Mouse (Mus musculus): ENCODE data around the gene Trrap. TPM values are rescaled to one million over a fixed set of nuclear protein-coding genes. Genes with fewer than 3 reads are reported as not detected.

Trrap gene
- polyA plus RNA-seq, 1 experiment from 2014 or later = 94.5 TPM

GRCm38 (mm10) chr5:144853931-144854330 lies 86.4 kb downstream of the Trrap start:
- Histone ChIP-seq H3K9ac (no peak overlapping the region), H3K4me2 (replicated peaks) (no peak overlapping the region), H3K36me3 (peaks cover 96% of the 10 kb centered on the region), H3K4me1 (no peaks in the 10 kb centered on the region), H3K9me3 (replicated peaks) (no peaks in the 10 kb centered on the region), H3K4me3 (no peak overlapping the region), H3K27me3 (no peaks in the 10 kb centered on the region), H3K27ac (no peak overlapping the region)
- ATAC-seq (ENCODE audit: low FRiP score) = no peak
- 96% methylated on average over 5 of the region's 5 CpGs for WGBS

GRCm38 (mm10) chr5:144855936-144856335 lies 88.4 kb downstream of the Trrap start:
- Histone ChIP-seq H3K4me3 (no peak overlapping the region), H3K27ac (no peak overlapping the region), H3K9ac (no peak overlapping the region), H3K36me3 (peaks cover 96% of the 10 kb centered on the region), H3K27me3 (no peaks in the 10 kb centered on the region), H3K9me3 (replicated peaks) (peaks cover 3% of the 10 kb centered on the region; the same call in 1 of the 2 replicates), H3K4me1 (no peaks in the 10 kb centered on the region), H3K4me2 (replicated peaks) (no peak overlapping the region)
- 80% methylated on average over 6 of the region's 6 CpGs for WGBS
- ATAC-seq (ENCODE audit: low FRiP score) = no peak

- Histone ChIP-seq H3K9me3 (replicated peaks) (peaks cover 5% of the 10 kb centered on the region; the same call in 1 of the 2 replicates), H3K27ac (no peak overlapping the region), H3K4me3 (no peak overlapping the region), H3K27me3 (no peaks in the 10 kb centered on the region), H3K4me2 (replicated peaks) (no peak overlapping the region), H3K36me3 (peaks cover 74% of the 10 kb centered on the region), H3K4me1 (no peaks in the 10 kb centered on the region), H3K9ac (no peak overlapping the region)
- 97% methylated on average over 15 of the region's 15 CpGs for WGBS
- no peak for ATAC-seq (ENCODE audit: low FRiP score)
These were observed 91.0 kb downstream of the Trrap start for GRCm38 (mm10) chr5:144858527-144858926.

- Histone ChIP-seq H3K36me3 (peaks cover 67% of the 10 kb centered on the region), H3K9me3 (replicated peaks) (peaks cover 5% of the 10 kb centered on the region; the same call in 1 of the 2 replicates), H3K27me3 (no peaks in the 10 kb centered on the region), H3K4me1 (no peaks in the 10 kb centered on the region), H3K27ac (no peak overlapping the region), H3K9ac (no peak overlapping the region), H3K4me3 (no peak overlapping the region), H3K4me2 (replicated peaks) (no peak overlapping the region)
- 97% methylated on average over 9 of the region's 9 CpGs for whole genome bisulfite sequencing
- no peak for ATAC-seq (ENCODE audit: low FRiP score)
These were observed 91.8 kb downstream of the Trrap start for GRCm38 (mm10) chr5:144859284-144859683.

GRCm38 (mm10) chr5:144860913-144861312 lies 93.4 kb downstream of the Trrap start:
- H3K27me3 ChIP-seq = no peaks in the 10 kb centered on the region
- H3K4me2 ChIP-seq (replicated peaks) = no peak overlapping the region
- peaks cover 5% of the 10 kb centered on the region; the same call in 1 of the 2 replicates for H3K9me3 ChIP-seq (replicated peaks)
- H3K27ac ChIP-seq = no peak overlapping the region
- WGBS = 97% methylated on average over 8 of the region's 8 CpGs
- H3K36me3 ChIP-seq = peaks cover 51% of the 10 kb centered on the region
- H3K4me3 ChIP-seq = no peak overlapping the region
- H3K4me1 ChIP-seq = no peaks in the 10 kb centered on the region
- ATAC-seq (ENCODE audit: low FRiP score) = no peak
- no peak overlapping the region for H3K9ac ChIP-seq

DNA sequence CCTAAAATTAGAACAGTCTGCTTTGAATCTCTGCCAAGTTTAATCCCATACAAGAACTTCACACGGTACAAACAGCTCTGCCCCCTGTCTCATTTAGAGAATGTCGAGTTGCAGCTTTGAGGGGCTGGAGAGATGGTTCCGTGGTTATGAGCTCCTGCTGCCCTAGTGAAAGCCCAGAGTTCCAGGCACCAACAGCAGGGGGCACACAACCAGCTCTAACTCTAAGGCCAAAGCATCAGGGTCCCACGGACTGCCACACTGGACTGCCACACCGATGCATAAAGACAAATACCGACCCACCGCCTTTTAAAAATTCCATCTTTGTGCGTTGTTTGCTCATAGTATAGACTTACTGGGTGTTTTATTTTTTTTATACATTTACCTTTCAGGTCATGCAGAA lies 99.4 kb downstream of the Trrap start:
- 86% methylated on average over 8 of the region's 8 CpGs for WGBS

GRCm38 (mm10) chr5:144869466-144869865 lies 101.9 kb downstream of the Trrap start:
- no peak overlapping the region for H3K4me3 ChIP-seq
- H3K9ac ChIP-seq = no peak overlapping the region
- ATAC-seq (ENCODE audit: low FRiP score) = no peak
- H3K36me3 ChIP-seq = no peaks in the 10 kb centered on the region
- no peaks in the 10 kb centered on the region for H3K9me3 ChIP-seq (replicated peaks)
- no peaks in the 10 kb centered on the region for H3K27me3 ChIP-seq
- H3K27ac ChIP-seq = no peak overlapping the region
- H3K4me2 ChIP-seq (replicated peaks) = no peak overlapping the region
- no peaks in the 10 kb centered on the region for H3K4me1 ChIP-seq
- 57% methylated on average over 7 of the region's 7 CpGs for WGBS

More for the DNA sequence above, 99.4 kb downstream of the Trrap start:
- H3K36me3 ChIP-seq = no peaks in the 10 kb centered on the region
- no peaks in the 10 kb centered on the region for H3K9me3 ChIP-seq (replicated peaks)
- no peak for ATAC-seq (ENCODE audit: low FRiP score)
- H3K27me3 ChIP-seq = no peaks in the 10 kb centered on the region
- no peaks in the 10 kb centered on the region for H3K4me1 ChIP-seq
- no peak overlapping the region for H3K27ac ChIP-seq
- no peak overlapping the region for H3K4me2 ChIP-seq (replicated peaks)
- H3K9ac ChIP-seq = no peak overlapping the region
- H3K4me3 ChIP-seq = no peak overlapping the region

DNA sequence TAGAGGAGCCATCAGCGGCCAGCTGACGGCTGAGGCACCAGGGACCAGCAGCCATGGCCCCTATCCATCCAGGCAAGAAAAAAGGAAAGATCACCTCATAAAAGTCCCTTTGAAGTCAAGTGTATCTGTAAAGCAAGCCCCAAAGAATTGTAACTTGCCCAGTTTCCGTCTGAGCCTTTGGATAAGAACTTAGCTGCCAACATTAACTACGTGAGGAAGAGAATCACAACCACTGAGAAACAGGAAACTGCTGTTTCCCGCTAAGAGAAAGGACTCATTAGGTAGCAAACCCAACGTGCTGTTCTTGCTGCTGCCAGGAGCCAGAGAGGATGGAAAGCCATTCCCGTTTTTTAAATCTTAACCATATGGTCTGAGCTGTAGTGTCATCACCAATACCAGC lies 103.2 kb downstream of the Trrap start:
- Histone ChIP-seq H3K27me3 (no peaks in the 10 kb centered on the region), H3K9ac (no peak overlapping the region), H3K4me2 (replicated peaks) (no peak overlapping the region), H3K9me3 (replicated peaks) (no peaks in the 10 kb centered on the region), H3K4me3 (no peak overlapping the region), H3K36me3 (no peaks in the 10 kb centered on the region), H3K4me1 (no peaks in the 10 kb centered on the region), H3K27ac (no peak overlapping the region)
- no peak for ATAC-seq (ENCODE audit: low FRiP score)
- 84% methylated on average over 7 of the region's 7 CpGs for WGBS

- Histone ChIP-seq H3K27me3 (no peaks in the 10 kb centered on the region), H3K9me3 (replicated peaks) (no peaks in the 10 kb centered on the region), H3K4me1 (no peaks in the 10 kb centered on the region), H3K36me3 (peaks cover 2% of the 10 kb centered on the region; the same call in 1 of the 2 replicates), H3K4me3 (no peak overlapping the region), H3K4me2 (replicated peaks) (no peak overlapping the region), H3K9ac (no peak overlapping the region), H3K27ac (no peak overlapping the region)
- no peak for ATAC-seq (ENCODE audit: low FRiP score)
- 97% methylated on average over 1 of the region's 1 CpGs for WGBS
These were observed 104.2 kb downstream of the Trrap start for GRCm38 (mm10) chr5:144871775-144872174.

- no peak for ATAC-seq (ENCODE audit: low FRiP score)
- H3K36me3 ChIP-seq = peaks cover 7% of the 10 kb centered on the region; the same call in 1 of the 2 replicates
- WGBS = 72% methylated on average over 5 of the region's 5 CpGs
- no peak overlapping the region for H3K4me3 ChIP-seq
- no peak overlapping the region for H3K4me2 ChIP-seq (replicated peaks)
- H3K9ac ChIP-seq = no peak overlapping the region
- H3K27me3 ChIP-seq = no peaks in the 10 kb centered on the region
- no peak overlapping the region for H3K27ac ChIP-seq
- H3K9me3 ChIP-seq (replicated peaks) = no peaks in the 10 kb centered on the region
- no peaks in the 10 kb centered on the region for H3K4me1 ChIP-seq
These were observed 104.8 kb downstream of the Trrap start for GRCm38 (mm10) chr5:144872326-144872725.

DNA sequence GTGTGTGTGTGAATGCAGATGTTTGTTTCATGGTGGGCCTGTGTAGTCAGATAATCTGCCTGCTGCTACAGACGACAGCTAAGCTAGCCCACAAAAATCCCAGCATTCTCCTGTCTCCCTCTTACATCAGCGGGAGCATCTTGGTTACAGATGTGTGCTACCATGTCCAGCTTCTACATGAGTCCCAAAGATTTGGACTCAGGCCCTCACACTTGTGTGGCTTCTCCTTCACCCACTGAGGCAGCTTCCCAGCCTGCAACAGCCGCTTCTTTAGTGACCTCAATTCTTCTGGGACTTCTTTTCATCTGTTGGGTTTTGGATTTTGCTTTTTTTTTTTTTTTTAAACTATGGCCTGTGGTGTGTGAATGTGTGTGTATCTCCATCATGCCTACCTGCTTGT lies 105.3 kb downstream of the Trrap start:
- ATAC-seq (ENCODE audit: low FRiP score) = no peak
- WGBS = 81% methylated on average over 3 of the region's 3 CpGs

GRCm38 (mm10) chr5:144875227-144875626 lies 107.7 kb downstream of the Trrap start:
- Histone ChIP-seq H3K4me3 (no peak overlapping the region), H3K4me2 (replicated peaks) (no peak overlapping the region), H3K9ac (no peak overlapping the region), H3K4me1 (no peaks in the 10 kb centered on the region), H3K27ac (no peak overlapping the region), H3K27me3 (no peaks in the 10 kb centered on the region), H3K9me3 (replicated peaks) (no peaks in the 10 kb centered on the region), H3K36me3 (peaks cover 30% of the 10 kb centered on the region)
- ATAC-seq (ENCODE audit: low FRiP score) = 0 out of 2 replicates have a peak, but pooled peaks have one; percentile 5
- 85% methylated on average over 6 of the region's 6 CpGs for WGBS

More for the DNA sequence above, 105.3 kb downstream of the Trrap start:
- no peak overlapping the region for H3K4me2 ChIP-seq (replicated peaks)
- no peak overlapping the region for H3K9ac ChIP-seq
- no peaks in the 10 kb centered on the region for H3K27me3 ChIP-seq
- H3K4me1 ChIP-seq = no peaks in the 10 kb centered on the region
- no peak overlapping the region for H3K27ac ChIP-seq
- H3K36me3 ChIP-seq = peaks cover 9% of the 10 kb centered on the region
- H3K9me3 ChIP-seq (replicated peaks) = no peaks in the 10 kb centered on the region
- no peak overlapping the region for H3K4me3 ChIP-seq

GRCm38 (mm10) chr5:144875892-144876291 lies 108.4 kb downstream of the Trrap start:
- Histone ChIP-seq H3K27me3 (no peaks in the 10 kb centered on the region), H3K4me2 (replicated peaks) (no peak overlapping the region), H3K9me3 (replicated peaks) (no peaks in the 10 kb centered on the region), H3K4me3 (no peak overlapping the region), H3K36me3 (peaks cover 36% of the 10 kb centered on the region), H3K27ac (no peak overlapping the region), H3K4me1 (no peaks in the 10 kb centered on the region), H3K9ac (no peak overlapping the region)
- ATAC-seq (ENCODE audit: low FRiP score) = no peak
- WGBS = 17% methylated on average over 13 of the region's 13 CpGs
